Mouse (Mus musculus) hindbrain, embryonic 10.5 days (tissue): Measurements from ENCODE around the gene Tgfbr1. TPM values are rescaled to one million over a fixed set of nuclear protein-coding genes. Genes with fewer than 3 reads are reported as not detected.

Source experiments
- DNase-seq: peaks from one replicate; pipeline ENCODE4 v3.0.0-alpha.2; 2017; ENCODE audit warnings: low spot score
- H3K27ac ChIP-seq: fragments of 300-500 bp; sonication (generic); 2 replicates; pipeline ENCODE4 v1.5.1; 2016; ENCODE audit warnings: mild to moderate bottlenecking, moderate library complexity
- H3K27me3 ChIP-seq: fragments of 300-500 bp; sonication (generic); 2 replicates; pipeline ENCODE4 v1.6.1; 2016; ENCODE audit warnings: mild to moderate bottlenecking; ENCODE audit not compliant: poor library complexity, insufficient read depth, severe bottlenecking
- H3K36me3 ChIP-seq: fragments of 300-500 bp; sonication (generic); 2 replicates; pipeline ENCODE4 v1.6.1; 2016; ENCODE audit warnings: mild to moderate bottlenecking, moderate library complexity
- H3K4me1 ChIP-seq: fragments of 300-500 bp; sonication (generic); replicated peaks from 2 replicates; pipeline ENCODE4 v1.6.1; 2016; ENCODE audit warnings: mild to moderate bottlenecking
- H3K4me3 ChIP-seq: fragments of 300-500 bp; sonication (generic); 2 replicates; pipeline ENCODE4 v1.5.1; 2016; ENCODE audit warnings: mild to moderate bottlenecking, moderate library complexity
- H3K9me3 ChIP-seq: fragments of 300-500 bp; sonication (generic); 2 replicates; pipeline ENCODE4 v1.6.1; 2016; ENCODE audit warnings: mild to moderate bottlenecking, moderate library complexity
- WGBS: fragments of 180-500 bp; shearing (Covaris S2); methylation state at CpG from one replicate; pipeline ENCODE4 v1.1.7; 2016; 5-methylcytosine and 5-hydroxymethylcytosine counted together
- polyA plus RNA-seq: library from polyadenylated mRNA; unstranded; fragments of >200 nt; fragmentation: Nextera tagmentation; extraction: Ambion mirVana; gene quantifications from 2 replicates; pipeline ENCODE4 v1.2.1, GENCODE M21; 2016

Gene Tgfbr1
- polyA plus RNA-seq, 1 experiment from 2014 or later: 85.8 TPM

- Histone ChIP-seq H3K4me3 (no peak overlapping the region), H3K27me3 (no peaks in the 10 kb centered on the region), H3K4me1 (no peaks in the 10 kb centered on the region), H3K9me3 (no peaks in the 10 kb centered on the region), H3K36me3 (no peaks in the 10 kb centered on the region), H3K27ac (no peak overlapping the region)
- 71% methylated on average over 1 of the region's 1 CpGs for WGBS
- no peak for DNase-seq
These were observed 28.8 kb upstream of the Tgfbr1 start for GRCm38 (mm10) chr4:47324206-47324605.

GRCm38 (mm10) chr4:47327782-47328181 is 25.2 kb upstream of the Tgfbr1 start:
- no peak for DNase-seq
- WGBS: 89% methylated on average over 3 of the region's 3 CpGs

GRCm38 (mm10) chr4:47329285-47329684 is 23.7 kb upstream of the Tgfbr1 start:
- Histone ChIP-seq H3K36me3 (no peaks in the 10 kb centered on the region), H3K27ac (no peak overlapping the region), H3K27me3 (no peaks in the 10 kb centered on the region), H3K9me3 (no peaks in the 10 kb centered on the region), H3K4me1 (no peaks in the 10 kb centered on the region), H3K4me3 (no peak overlapping the region)
- 14% methylated on average over 1 of the region's 1 CpGs for WGBS
- no peak for DNase-seq

More at GRCm38 (mm10) chr4:47327782-47328181, 25.2 kb upstream of the Tgfbr1 start:
- Histone ChIP-seq H3K9me3 (no peaks in the 10 kb centered on the region), H3K4me3 (no peak overlapping the region), H3K27me3 (no peaks in the 10 kb centered on the region), H3K4me1 (no peaks in the 10 kb centered on the region), H3K36me3 (no peaks in the 10 kb centered on the region), H3K27ac (no peak overlapping the region)

GRCm38 (mm10) chr4:47330378-47331052 is 22.5 kb upstream of the Tgfbr1 start:
- Histone ChIP-seq H3K36me3 (no peaks in the 10 kb centered on the region), H3K4me1 (no peaks in the 10 kb centered on the region), H3K9me3 (no peaks in the 10 kb centered on the region), H3K27ac (no peak overlapping the region), H3K27me3 (no peaks in the 10 kb centered on the region), H3K4me3 (no peak overlapping the region)
- WGBS: 93% methylated on average over 13 of the region's 13 CpGs
- no peak for DNase-seq

- 90% methylated on average over 6 of the region's 6 CpGs for WGBS
- Histone ChIP-seq H3K27ac (no peak overlapping the region), H3K4me3 (no peak overlapping the region), H3K9me3 (no peaks in the 10 kb centered on the region), H3K36me3 (no peaks in the 10 kb centered on the region), H3K4me1 (no peaks in the 10 kb centered on the region), H3K27me3 (no peaks in the 10 kb centered on the region)
- no peak for DNase-seq
These were observed 20.1 kb upstream of the Tgfbr1 start for GRCm38 (mm10) chr4:47332812-47333343.

GRCm38 (mm10) chr4:47333541-47333940 is 19.5 kb upstream of the Tgfbr1 start:
- WGBS: 89% methylated on average over 3 of the region's 3 CpGs
- Histone ChIP-seq H3K4me1 (no peaks in the 10 kb centered on the region), H3K27ac (no peak overlapping the region), H3K36me3 (no peaks in the 10 kb centered on the region), H3K9me3 (no peaks in the 10 kb centered on the region), H3K27me3 (no peaks in the 10 kb centered on the region), H3K4me3 (no peak overlapping the region)
- no peak for DNase-seq

- H3K9me3 ChIP-seq: no peaks in the 10 kb centered on the region
- 80% methylated on average over 3 of the region's 3 CpGs for WGBS
- H3K4me3 ChIP-seq: no peak overlapping the region
- no peak overlapping the region for H3K27ac ChIP-seq
- H3K4me1 ChIP-seq: peaks cover 11% of the 10 kb centered on the region
- no peaks in the 10 kb centered on the region for H3K36me3 ChIP-seq
- H3K27me3 ChIP-seq: no peaks in the 10 kb centered on the region
- no peak for DNase-seq
These were observed 16.0 kb upstream of the Tgfbr1 start for GRCm38 (mm10) chr4:47336941-47337600.

GRCm38 (mm10) chr4:47342632-47343031 is 10.4 kb upstream of the Tgfbr1 start:
- H3K36me3 ChIP-seq: no peaks in the 10 kb centered on the region
- WGBS: 37% methylated on average over 8 of the region's 8 CpGs
- no peak for DNase-seq

GRCm38 (mm10) chr4:47347022-47347421 is 6.0 kb upstream of the Tgfbr1 start:
- WGBS: 74% methylated on average over 4 of the region's 4 CpGs
- H3K27ac ChIP-seq: no peak overlapping the region
- no peaks in the 10 kb centered on the region for H3K36me3 ChIP-seq
- DNase-seq: no peak
- no peak overlapping the region for H3K4me3 ChIP-seq
- peaks cover 31% of the 10 kb centered on the region for H3K4me1 ChIP-seq
- H3K9me3 ChIP-seq: no peaks in the 10 kb centered on the region
- peaks cover 25% of the 10 kb centered on the region for H3K27me3 ChIP-seq

More at GRCm38 (mm10) chr4:47342632-47343031, 10.4 kb upstream of the Tgfbr1 start:
- peaks cover 19% of the 10 kb centered on the region for H3K4me1 ChIP-seq
- 0 out of 2 replicates have a peak, but pooled peaks cover under 1% of the 10 kb centered on the region for H3K27me3 ChIP-seq
- no peaks in the 10 kb centered on the region for H3K9me3 ChIP-seq
- no peak overlapping the region for H3K27ac ChIP-seq
- H3K4me3 ChIP-seq: no peak overlapping the region

GRCm38 (mm10) chr4:47349759-47350158 is 3.3 kb upstream of the Tgfbr1 start:
- H3K4me1 ChIP-seq: peaks cover 31% of the 10 kb centered on the region
- H3K27me3 ChIP-seq: peaks cover 25% of the 10 kb centered on the region
- no peaks in the 10 kb centered on the region for H3K9me3 ChIP-seq
- no peak overlapping the region for H3K27ac ChIP-seq
- WGBS: 32% methylated on average over 6 of the region's 6 CpGs
- peak; percentile 29 for DNase-seq
- no peaks in the 10 kb centered on the region for H3K36me3 ChIP-seq
- H3K4me3 ChIP-seq: no peak overlapping the region; the same call in 1 of the 2 replicates

GRCm38 (mm10) chr4:47351386-47352049 is 1.5 kb upstream of the Tgfbr1 start:
- Histone ChIP-seq H3K27ac (peak overlapping the region; percentile 99), H3K36me3 (no peaks in the 10 kb centered on the region), H3K4me3 (peak overlapping the region; percentile 93), H3K27me3 (peaks cover 25% of the 10 kb centered on the region), H3K4me1 (peaks cover 47% of the 10 kb centered on the region), H3K9me3 (no peaks in the 10 kb centered on the region)
- peak; percentile 61 for DNase-seq
- WGBS: 15% methylated on average over 9 of the region's 9 CpGs

- WGBS: under 1% methylated on average over 32 of the region's 32 CpGs
- no peaks in the 10 kb centered on the region for H3K9me3 ChIP-seq
- H3K27me3 ChIP-seq: peaks cover 25% of the 10 kb centered on the region
- peak overlapping the region; percentile 93 for H3K4me3 ChIP-seq
- H3K4me1 ChIP-seq: peaks cover 47% of the 10 kb centered on the region
- DNase-seq: peak; percentile 55
- H3K36me3 ChIP-seq: no peaks in the 10 kb centered on the region
- H3K27ac ChIP-seq: peak overlapping the region; percentile 99
These were observed 861 bp upstream of the Tgfbr1 start for GRCm38 (mm10) chr4:47352061-47352661.
